Mouse (Mus musculus): ENCODE measurements around the gene Ugt1a2. TPM values are rescaled to one million over a fixed set of nuclear protein-coding genes. Genes with fewer than 3 reads are reported as not detected.

Gene Ugt1a2
- polyA plus RNA-seq, 1 experiment from 2014 or later = 0.17 TPM

DNA sequence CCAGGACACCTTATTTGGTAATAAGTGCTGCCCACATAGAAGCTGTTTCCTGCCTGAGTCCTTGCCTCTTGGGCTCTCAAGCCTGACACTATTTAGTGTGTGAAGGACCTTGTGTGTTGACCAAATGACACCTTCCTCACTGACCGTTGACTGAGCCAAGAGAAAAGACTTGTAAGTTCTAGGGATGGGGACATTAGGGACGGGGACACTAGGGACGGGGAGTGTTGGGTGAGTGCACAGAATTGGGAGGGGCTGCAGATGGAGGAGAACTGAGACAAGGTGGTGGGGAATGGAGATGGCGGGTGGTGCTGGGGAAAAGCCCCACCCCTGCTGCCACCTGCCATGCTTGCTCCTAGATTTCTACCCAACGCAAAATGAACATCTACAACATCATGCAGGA lies 29.6 kb downstream of the Ugt1a2 start:
- no peak overlapping the region for H3K9ac ChIP-seq (ENCODE audit: low read depth, low read length)
- no peak overlapping the region for H3K4me3 ChIP-seq (ENCODE audit: low read depth, low read length)
- ATAC-seq (ENCODE audit: low read depth) = no peak
- no peaks in the 10 kb centered on the region for H3K36me3 ChIP-seq (ENCODE audit: control insufficient read depth, insufficient read depth)
- H3K27ac ChIP-seq (ENCODE audit: low read length) = no peak overlapping the region
- 59% methylated on average over 5 of the region's 5 CpGs for WGBS (ENCODE audit: insufficient replicate concordance)
- no peak overlapping the region for H3K4me2 ChIP-seq (ENCODE audit: low read depth, low read length)
- H3K9me3 ChIP-seq (replicated peaks; ENCODE audit: control insufficient read depth, low read length) = peaks cover 43% of the 10 kb centered on the region
- H3K4me1 ChIP-seq (ENCODE audit: control insufficient read depth, low read depth, low read length) = no peaks in the 10 kb centered on the region
- H3K27me3 ChIP-seq (ENCODE audit: control insufficient read depth, insufficient read depth, low read depth, low read length) = no peaks in the 10 kb centered on the region

DNA sequence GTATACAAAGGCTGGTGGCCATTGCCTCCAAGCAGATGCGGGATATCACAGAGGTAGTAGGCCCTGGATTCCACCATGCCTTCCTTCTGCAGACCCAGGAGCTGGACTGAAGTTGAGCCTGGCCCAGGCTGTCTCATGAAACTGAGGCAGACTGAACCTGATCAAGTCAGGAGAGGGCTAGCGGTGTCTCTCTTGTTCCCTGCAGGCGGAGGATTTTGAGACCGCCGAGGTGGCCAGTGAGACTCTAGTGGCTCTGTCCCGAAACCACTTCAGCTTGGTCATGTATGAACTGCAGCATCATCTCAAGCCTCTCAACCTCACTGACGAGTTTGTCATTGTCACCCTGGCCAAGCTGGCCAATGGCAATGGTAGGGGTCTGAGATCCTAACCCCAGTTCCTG lies 30.0 kb downstream of the Ugt1a2 start:
- 57% methylated on average over 7 of the region's 7 CpGs for WGBS (ENCODE audit: insufficient replicate concordance)

DNA sequence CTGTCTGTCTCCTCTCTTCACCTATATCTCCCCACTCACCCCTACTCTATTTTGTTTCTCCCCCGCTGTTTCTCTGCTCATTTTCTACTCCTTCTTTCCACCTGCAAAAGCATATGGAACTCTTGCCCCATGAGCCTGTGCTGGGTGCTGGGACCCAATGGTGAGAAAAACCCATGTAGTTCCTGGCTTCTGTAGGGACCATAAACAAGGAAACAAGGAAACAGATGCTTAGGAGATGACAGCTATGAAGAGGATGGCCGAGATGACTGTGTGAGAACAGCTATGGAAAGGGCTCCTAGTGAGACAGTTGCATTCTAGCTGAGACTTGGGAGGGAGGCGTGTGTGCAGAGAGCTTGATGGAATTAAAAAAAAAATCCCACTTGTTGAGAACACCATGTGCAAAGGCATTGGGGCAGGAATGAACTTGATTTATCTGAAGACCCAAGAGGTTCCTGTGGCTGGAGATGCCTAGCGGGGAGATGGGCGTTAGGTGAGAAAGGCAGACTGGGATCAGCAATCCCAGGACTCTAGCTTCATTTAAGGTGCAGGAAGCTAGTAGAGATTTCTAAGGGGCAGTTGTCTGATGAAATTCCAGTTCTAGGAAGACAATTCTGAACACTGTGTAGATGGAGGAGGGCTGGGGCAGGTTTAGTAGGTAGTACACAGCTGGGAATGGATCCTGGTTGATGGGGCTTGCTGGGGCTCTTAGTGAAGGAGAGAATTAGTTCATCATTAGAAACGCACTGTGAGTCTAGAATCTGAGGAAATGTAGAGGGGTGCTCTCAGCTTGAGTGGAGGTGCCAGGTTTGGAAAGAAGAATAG lies 30.8 kb downstream of the Ugt1a2 start:
- Histone ChIP-seq H3K4me1 (ENCODE audit: control insufficient read depth, low read depth, low read length) (no peaks in the 10 kb centered on the region), H3K9me3 (replicated peaks; ENCODE audit: control insufficient read depth, low read length) (peaks cover 40% of the 10 kb centered on the region), H3K27ac (ENCODE audit: low read length) (no peak overlapping the region), H3K4me3 (ENCODE audit: low read depth, low read length) (no peak overlapping the region), H3K36me3 (ENCODE audit: control insufficient read depth, insufficient read depth) (no peaks in the 10 kb centered on the region), H3K27me3 (ENCODE audit: control insufficient read depth, insufficient read depth, low read depth, low read length) (no peaks in the 10 kb centered on the region), H3K9ac (ENCODE audit: low read depth, low read length) (no peak overlapping the region), H3K4me2 (ENCODE audit: low read depth, low read length) (no peak overlapping the region)
- WGBS (ENCODE audit: insufficient replicate concordance) = 57% methylated on average over 6 of the region's 6 CpGs
- ATAC-seq (ENCODE audit: low read depth) = no peak

More for the DNA sequence above, 30.0 kb downstream of the Ugt1a2 start:
- Histone ChIP-seq H3K27ac (ENCODE audit: low read length) (no peak overlapping the region), H3K9ac (ENCODE audit: low read depth, low read length) (no peak overlapping the region), H3K4me3 (ENCODE audit: low read depth, low read length) (no peak overlapping the region), H3K9me3 (replicated peaks; ENCODE audit: control insufficient read depth, low read length) (peaks cover 47% of the 10 kb centered on the region), H3K36me3 (ENCODE audit: control insufficient read depth, insufficient read depth) (no peaks in the 10 kb centered on the region), H3K4me1 (ENCODE audit: control insufficient read depth, low read depth, low read length) (no peaks in the 10 kb centered on the region), H3K27me3 (ENCODE audit: control insufficient read depth, insufficient read depth, low read depth, low read length) (no peaks in the 10 kb centered on the region), H3K4me2 (ENCODE audit: low read depth, low read length) (no peak overlapping the region)
- ATAC-seq (ENCODE audit: low read depth) = no peak

DNA sequence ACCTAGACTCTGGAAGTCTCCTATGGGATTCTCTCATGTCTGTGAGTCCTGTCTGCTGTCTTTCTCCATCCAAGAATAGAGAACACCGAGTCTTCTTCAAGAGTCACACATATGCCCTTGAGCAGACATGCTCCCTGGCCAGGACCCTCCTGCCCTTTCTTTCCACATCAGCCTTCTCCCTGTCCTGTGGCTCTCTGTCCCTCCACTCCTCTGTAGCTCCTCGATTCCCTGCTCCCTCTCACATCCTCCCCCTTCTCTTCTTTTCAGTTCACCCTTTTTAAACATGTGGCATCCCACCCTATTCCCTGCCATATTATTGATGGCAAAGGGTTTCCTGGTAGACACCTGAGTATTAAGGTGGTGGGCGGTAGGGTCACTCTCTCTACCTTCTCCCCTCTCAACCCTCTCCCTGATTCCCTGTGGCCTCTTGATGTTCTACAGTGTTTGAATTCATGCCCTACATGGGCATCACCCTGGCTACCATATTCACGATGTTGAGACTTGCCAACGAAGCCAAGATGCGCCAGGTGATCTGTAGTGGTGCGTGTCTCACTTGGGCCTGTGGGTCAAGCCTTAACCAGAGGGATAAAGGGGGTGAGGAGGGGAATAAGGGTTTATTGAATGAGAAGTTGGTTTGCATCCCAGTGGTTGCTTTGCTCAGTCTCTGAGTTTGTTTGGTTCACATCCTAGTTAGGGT lies 31.6 kb downstream of the Ugt1a2 start:
- 47% methylated on average over 7 of the region's 7 CpGs for WGBS (ENCODE audit: insufficient replicate concordance)
- no peak overlapping the region for H3K27ac ChIP-seq (ENCODE audit: low read length)
- no peak overlapping the region for H3K4me2 ChIP-seq (ENCODE audit: low read depth, low read length)
- H3K27me3 ChIP-seq (ENCODE audit: control insufficient read depth, insufficient read depth, low read depth, low read length) = no peaks in the 10 kb centered on the region
- peaks cover 39% of the 10 kb centered on the region for H3K9me3 ChIP-seq (replicated peaks; ENCODE audit: control insufficient read depth, low read length)
- ATAC-seq (ENCODE audit: low read depth) = no peak
- no peak overlapping the region for H3K4me3 ChIP-seq (ENCODE audit: low read depth, low read length)
- H3K36me3 ChIP-seq (ENCODE audit: control insufficient read depth, insufficient read depth) = no peaks in the 10 kb centered on the region
- H3K9ac ChIP-seq (ENCODE audit: low read depth, low read length) = no peak overlapping the region
- no peaks in the 10 kb centered on the region for H3K4me1 ChIP-seq (ENCODE audit: control insufficient read depth, low read depth, low read length)

DNA sequence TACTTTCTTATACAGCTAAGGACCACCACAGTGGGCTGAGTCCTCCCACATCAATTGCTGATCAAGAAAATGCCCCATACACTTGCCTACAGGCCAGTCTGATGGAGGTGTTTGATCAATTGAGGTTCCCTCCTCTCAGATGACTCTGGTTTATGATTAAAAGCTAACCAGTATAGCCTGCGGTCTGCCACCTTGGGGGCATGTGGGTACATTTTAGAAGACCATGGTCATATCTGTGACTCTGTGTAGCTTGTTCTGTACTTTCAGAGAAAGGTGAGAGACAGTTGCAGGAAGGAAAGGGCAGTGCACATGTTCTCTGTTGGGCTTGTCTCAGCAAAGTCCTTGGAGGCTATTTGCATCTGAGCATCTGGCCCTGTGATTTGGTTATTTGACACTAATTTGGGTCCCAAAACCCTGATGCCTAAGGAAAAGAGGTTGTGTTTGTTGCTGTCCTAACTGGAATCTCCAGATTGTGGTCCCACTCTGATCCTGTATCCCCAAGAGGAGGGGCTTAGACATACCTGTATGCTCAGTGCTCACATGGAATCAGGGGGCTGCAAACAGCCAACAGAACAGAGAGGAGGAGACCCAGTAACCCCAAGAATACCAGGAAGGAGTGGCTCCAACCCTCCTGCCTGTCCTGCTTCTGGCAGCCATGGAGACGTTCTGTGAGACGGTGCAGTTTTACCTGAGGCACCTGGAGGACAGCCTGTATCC lies 32.4 kb downstream of the Ugt1a2 start:
- Histone ChIP-seq H3K9ac (ENCODE audit: low read depth, low read length) (no peak overlapping the region), H3K9me3 (replicated peaks; ENCODE audit: control insufficient read depth, low read length) (peaks cover 41% of the 10 kb centered on the region), H3K4me1 (ENCODE audit: control insufficient read depth, low read depth, low read length) (no peaks in the 10 kb centered on the region), H3K4me2 (ENCODE audit: low read depth, low read length) (no peak overlapping the region), H3K4me3 (ENCODE audit: low read depth, low read length) (no peak overlapping the region), H3K27ac (ENCODE audit: low read length) (no peak overlapping the region), H3K36me3 (ENCODE audit: control insufficient read depth, insufficient read depth) (no peaks in the 10 kb centered on the region), H3K27me3 (ENCODE audit: control insufficient read depth, insufficient read depth, low read depth, low read length) (no peaks in the 10 kb centered on the region)
- 35% methylated on average over 3 of the region's 3 CpGs for WGBS (ENCODE audit: insufficient replicate concordance)
- ATAC-seq (ENCODE audit: low read depth) = no peak

DNA sequence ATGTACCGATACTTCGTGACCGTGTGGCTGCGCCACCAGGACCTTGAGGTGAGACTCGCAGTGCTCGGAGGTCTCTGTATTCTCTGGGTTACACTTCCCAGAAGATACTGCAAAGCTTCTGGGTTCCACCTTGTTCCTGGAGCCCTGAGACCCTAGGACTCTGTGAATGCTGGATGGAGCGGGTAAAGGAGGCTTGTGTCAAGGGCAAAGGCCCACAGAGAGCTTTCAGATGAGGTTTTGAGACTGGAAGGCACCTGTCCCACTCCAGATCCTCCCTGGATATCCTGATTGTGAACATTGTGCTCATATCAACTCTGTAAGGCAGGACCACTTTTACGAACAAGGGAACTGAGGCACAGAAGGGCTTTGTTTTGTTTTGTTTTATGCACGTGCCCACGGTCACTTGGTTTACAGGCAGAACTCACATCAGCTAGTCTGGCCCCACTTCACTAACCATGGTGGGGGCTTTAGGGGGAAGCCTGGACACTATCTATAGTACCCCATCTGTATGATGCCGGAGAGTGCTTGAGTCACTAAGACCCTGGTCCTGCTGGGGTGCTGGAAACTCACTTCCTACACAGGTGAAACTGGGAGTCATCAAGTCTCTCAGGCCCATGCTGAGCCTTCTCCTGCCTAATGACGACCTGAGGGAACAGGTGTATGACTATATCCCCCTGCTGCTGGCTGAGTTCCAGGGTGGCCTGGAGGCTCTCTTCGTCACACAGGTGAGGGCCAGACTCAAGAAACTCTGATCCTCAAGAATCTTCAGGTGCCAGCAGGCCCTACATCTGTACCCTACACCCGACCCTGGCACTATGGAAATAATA lies 33.2 kb downstream of the Ugt1a2 start:
- Histone ChIP-seq H3K36me3 (ENCODE audit: control insufficient read depth, insufficient read depth) (no peaks in the 10 kb centered on the region), H3K27ac (ENCODE audit: low read length) (no peak overlapping the region), H3K4me3 (ENCODE audit: low read depth, low read length) (no peak overlapping the region), H3K9ac (ENCODE audit: low read depth, low read length) (no peak overlapping the region), H3K27me3 (ENCODE audit: control insufficient read depth, insufficient read depth, low read depth, low read length) (no peaks in the 10 kb centered on the region), H3K4me1 (ENCODE audit: control insufficient read depth, low read depth, low read length) (no peaks in the 10 kb centered on the region), H3K4me2 (ENCODE audit: low read depth, low read length) (no peak overlapping the region), H3K9me3 (replicated peaks; ENCODE audit: control insufficient read depth, low read length) (peaks cover 41% of the 10 kb centered on the region)
- no peak for ATAC-seq (ENCODE audit: low read depth)
- WGBS (ENCODE audit: insufficient replicate concordance) = 53% methylated on average over 14 of the region's 14 CpGs

DNA sequence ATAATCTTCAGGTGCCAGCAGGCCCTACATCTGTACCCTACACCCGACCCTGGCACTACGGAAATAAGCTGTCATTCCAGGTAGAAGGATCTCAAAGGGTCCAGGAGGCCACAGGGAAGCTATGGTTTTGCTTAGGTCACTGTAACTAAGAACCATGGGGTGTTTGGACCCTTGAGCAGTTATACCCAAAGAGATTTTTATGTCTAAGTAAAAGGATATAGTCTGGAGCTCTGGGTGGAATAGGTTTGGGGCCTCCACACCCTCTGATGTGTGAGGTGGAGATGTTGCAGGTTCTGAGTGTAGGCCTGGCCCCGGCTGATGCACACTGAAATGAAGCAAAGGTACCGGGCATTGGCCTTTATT lies 33.8 kb downstream of the Ugt1a2 start:
- Histone ChIP-seq H3K9ac (ENCODE audit: low read depth, low read length) (no peak overlapping the region), H3K9me3 (replicated peaks; ENCODE audit: control insufficient read depth, low read length) (peaks cover 46% of the 10 kb centered on the region)

DNA sequence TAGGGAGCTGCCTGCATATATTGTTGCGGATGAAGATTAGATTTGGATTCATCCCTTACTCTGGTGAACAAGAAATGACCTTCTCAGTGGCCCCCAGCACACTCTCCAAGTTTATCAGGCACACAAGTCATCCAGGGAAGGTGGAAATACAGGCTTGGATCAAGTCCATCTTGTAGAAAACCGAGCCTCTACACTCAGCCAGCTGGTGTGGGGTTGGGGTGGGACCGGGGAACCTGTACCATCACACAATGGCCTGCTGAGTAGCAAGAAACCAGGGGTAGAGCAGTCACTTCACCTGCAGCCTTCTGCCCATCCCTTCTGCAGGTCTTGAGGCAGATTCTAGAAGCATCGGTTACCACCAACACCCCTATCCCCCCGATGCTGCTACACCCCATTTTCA lies 34.2 kb downstream of the Ugt1a2 start:
- Histone ChIP-seq H3K36me3 (ENCODE audit: control insufficient read depth, insufficient read depth) (no peaks in the 10 kb centered on the region), H3K9me3 (replicated peaks; ENCODE audit: control insufficient read depth, low read length) (peaks cover 43% of the 10 kb centered on the region)

More for the DNA sequence above, 33.8 kb downstream of the Ugt1a2 start:
- Histone ChIP-seq H3K4me2 (ENCODE audit: low read depth, low read length) (no peak overlapping the region), H3K27me3 (ENCODE audit: control insufficient read depth, insufficient read depth, low read depth, low read length) (no peaks in the 10 kb centered on the region), H3K36me3 (ENCODE audit: control insufficient read depth, insufficient read depth) (no peaks in the 10 kb centered on the region), H3K4me1 (ENCODE audit: control insufficient read depth, low read depth, low read length) (no peaks in the 10 kb centered on the region), H3K27ac (ENCODE audit: low read length) (no peak overlapping the region), H3K4me3 (ENCODE audit: low read depth, low read length) (no peak overlapping the region)
- ATAC-seq (ENCODE audit: low read depth) = no peak
- 45% methylated on average over 4 of the region's 4 CpGs for WGBS (ENCODE audit: insufficient replicate concordance)

More for the DNA sequence above, 34.2 kb downstream of the Ugt1a2 start:
- Histone ChIP-seq H3K4me3 (ENCODE audit: low read depth, low read length) (no peak overlapping the region), H3K4me2 (ENCODE audit: low read depth, low read length) (no peak overlapping the region), H3K4me1 (ENCODE audit: control insufficient read depth, low read depth, low read length) (no peaks in the 10 kb centered on the region), H3K9ac (ENCODE audit: low read depth, low read length) (no peak overlapping the region), H3K27ac (ENCODE audit: low read length) (no peak overlapping the region), H3K27me3 (ENCODE audit: control insufficient read depth, insufficient read depth, low read depth, low read length) (no peaks in the 10 kb centered on the region)
- WGBS (ENCODE audit: insufficient replicate concordance) = 31% methylated on average over 5 of the region's 5 CpGs
- ATAC-seq (ENCODE audit: low read depth) = no peak

All from liver, embryonic 16.5 days (tissue).